Mouse (Mus musculus) left cerebral cortex, adult 8-10 months (tissue): Measurements from ENCODE around the gene Gmnc. TPM values are rescaled to one million over a fixed set of nuclear protein-coding genes. Genes with fewer than 3 reads are reported as not detected.

ENCODE experiments used
- DNase-seq, 2 experiments: peaks; one replicate each; pipeline ENCODE4 v3.0.0; 2022; ENCODE audit warnings: low spot score in 2 of 2
- total RNA-seq, 4 experiments: library from RNA; stranded (reverse); gene quantifications; 2 replicates each; pipeline ENCODE4 v1.2.4; 2022

Gene Gmnc
- total RNA-seq: under 1 TPM; 0.32 to 0.74 (median 0.48) TPM

- DNase-seq: no peak
Observed at GRCm38 (mm10) chr16:26991477-26992300, at the start of gene Gmnc. TSS of gene Gmnc (minus strand) at chr16:26991652.

GRCm38 (mm10) chr16:27027281-27027680, 35.8 kb upstream of the Gmnc start:
- DNase-seq: no peak

- DNase-seq: no peak
Observed at GRCm38 (mm10) chr16:27026226-27026625, 34.8 kb upstream of the Gmnc start.

- DNase-seq: no peak
Observed at GRCm38 (mm10) chr16:27022746-27023145, 31.3 kb upstream of the Gmnc start.

- no peak for DNase-seq
Observed at GRCm38 (mm10) chr16:27017309-27017708, 25.9 kb upstream of the Gmnc start.

- DNase-seq: no peak
Observed at GRCm38 (mm10) chr16:27002714-27003113, 11.3 kb upstream of the Gmnc start.

GRCm38 (mm10) chr16:26999563-26999962, 8.1 kb upstream of the Gmnc start:
- DNase-seq: no peak

- no peak for DNase-seq
Observed at GRCm38 (mm10) chr16:26989415-26990315, 1.8 kb downstream of the Gmnc start.

- DNase-seq: no peak
Observed at GRCm38 (mm10) chr16:26988188-26988587, 3.3 kb downstream of the Gmnc start.

GRCm38 (mm10) chr16:26985796-26986195, 5.7 kb downstream of the Gmnc start:
- no peak for DNase-seq

GRCm38 (mm10) chr16:26982112-26982511, 9.3 kb downstream of the Gmnc start:
- no peak for DNase-seq

GRCm38 (mm10) chr16:26967967-26968366, 23.5 kb downstream of the Gmnc start:
- DNase-seq: peak in 1 of 2 experiments; percentile 24

GRCm38 (mm10) chr16:26966830-26967229, 24.6 kb downstream of the Gmnc start:
- DNase-seq: no peak

GRCm38 (mm10) chr16:26961971-26962370, 29.5 kb downstream of the Gmnc start:
- no peak for DNase-seq

- DNase-seq: no peak
Observed at GRCm38 (mm10) chr16:26951601-26952000, 39.9 kb downstream of the Gmnc start.

GRCm38 (mm10) chr16:26950209-26950608, 41.2 kb downstream of the Gmnc start:
- no peak for DNase-seq

- DNase-seq: no peak
Observed at GRCm38 (mm10) chr16:26903968-26904367, 87.5 kb downstream of the Gmnc start.

- DNase-seq: no peak
Observed at GRCm38 (mm10) chr16:26901471-26901870, 90.0 kb downstream of the Gmnc start.

- DNase-seq: no peak
Observed at GRCm38 (mm10) chr16:26886337-26886736, 105.1 kb downstream of the Gmnc start.

GRCm38 (mm10) chr16:26876885-26877284, 114.6 kb downstream of the Gmnc start:
- no peak for DNase-seq
